Comparison of ENCODE assay signal across 18 mouse cellular contexts in genomic region chr2:102365983-102366545, GRCm38 (mm10). TPM values are rescaled to one million over a fixed set of nuclear protein-coding genes. Genes with fewer than 3 reads are reported as not detected.
DNase-seq lines count a peak whose midpoint lies in the region; ATAC-seq and TF ChIP-seq lines count a peak whose summit lies in the region.
"Had no signal": no experiment of that assay in that cellular context is flagged by ENCODE, and none has a peak within 500 bp of the region (broad histone marks: within the 10 kb centered on the region; RNA-seq: fewer than 3 reads in every experiment).

No protein-coding gene starts in this region.

- no peak for TF ChIP-seq POLR2A in bone marrow, adult 2 months (IDR thresholded peaks at IDR 0.05; ENCODE audit: borderline replicate concordance, control insufficient read depth, low read depth, low read length)

- ATAC-seq in megakaryocyte progenitor cell, adult 5-6 weeks (replicated peaks; ENCODE audit: poor library complexity) = peak; percentile 85
- ATAC-seq in monocyte, adult 5-6 weeks (replicated peaks; ENCODE audit: insufficient number of reproducible peaks, low FRiP score, low TSS enrichment, poor library complexity, severe bottlenecking) = no peak
- ATAC-seq: forebrain, postnatal 0 days; hindbrain, embryonic 16.5 days; midbrain, embryonic 15.5 days had no signal

- peak overlapping the region; percentile 33; the same call in 1 of the 2 replicates for H3K27ac ChIP-seq in bone marrow, adult 2 months (ENCODE audit: control insufficient read depth, insufficient read depth, low read depth, low read length, poor library complexity)
- H3K27ac ChIP-seq: embryonic facial prominence, embryonic 10.5 days; kidney, postnatal 0 days; limb, embryonic 13.5 days; midbrain, embryonic 15.5 days had no signal

- DNase-seq in lung, postnatal 36 days = peak; percentile 54
- DNase-seq in lung, postnatal 4 days = no peak
- DNase-seq in liver = peak; percentile 46
- no peak for DNase-seq in layer of hippocampus, adult 9-11 months
- DNase-seq: adrenal gland, postnatal 36 days; B cell, adult 2 months; cerebellum, postnatal 36 days; forebrain, postnatal 0 days; heart, postnatal 4 days; kidney, adult 11 months had no signal

- no peak overlapping the region for H3K4me3 ChIP-seq in bone marrow, adult 2 months (replicated peaks; ENCODE audit: control insufficient read depth, low read depth, low read length)
- H3K4me3 ChIP-seq: embryonic facial prominence, embryonic 10.5 days; limb, embryonic 13.5 days; midbrain, embryonic 15.5 days had no signal

- 55% methylated on average over 7 of the region's 7 CpGs for WGBS in bone marrow, adult 2 months

- no peak for TF ChIP-seq CTCF in bone marrow, adult 2 months (IDR thresholded peaks at IDR 0.05; ENCODE audit: control insufficient read depth, insufficient read depth, low read length)

- H3K4me1 ChIP-seq in bone marrow, adult 2 months (ENCODE audit: control insufficient read depth, insufficient read depth, low read length) = peaks cover 2% of the 10 kb centered on the region; the same call in 1 of the 2 replicates
- H3K4me1 ChIP-seq: limb, embryonic 13.5 days had no signal

RNA-seq across cellular contexts. Expression of gene Trim44, which starts 41.6 kb away (rescaled TPM):
- 24.1 and 32.6 TPM in 2 replicates for polyA plus RNA-seq in bone marrow, adult 2 months (2011; ENCODE audit: insufficient read depth, insufficient read length, low replicate concordance, missing spikeins)
- 27.8 and 31.6 TPM in 2 replicates for total RNA-seq in megakaryocyte progenitor cell, adult 5-6 weeks (2015)
- total RNA-seq in megakaryocyte progenitor cell, adult 5-6 weeks (2017) = 35.6 and 40.8 TPM in 2 replicates
- total RNA-seq in monocyte, adult 5-6 weeks (2017) = 29.3 to 39.8 TPM (median 36.1 TPM) in 3 replicates

Comparison
In these comparisons a context has a peak if more than half of its experiments do, and no peak if none do; other contexts are left out.
1. DNase-seq: peak in lung, postnatal 36 days (single experiment) and liver (single experiment); none in lung, postnatal 4 days (0 of 2) and layer of hippocampus, adult 9-11 months (single experiment).